Mouse (Mus musculus) intestine, postnatal 0 days (tissue): ENCODE data around the gene Prcc. TPM values are rescaled to one million over a fixed set of nuclear protein-coding genes. Genes with fewer than 3 reads are reported as not detected.
A peak's percentile ranks its signal among the peaks of the same experiment; 100 is the strongest.
"Not testable (repeated sequence)": the region's sequence is repeated elsewhere in the genome, so short reads cannot be mapped to it uniquely, and the experiment has no call there.

ENCODE experiments used
- ATAC-seq: fragments of 200-750 bp; cut with Nextera tagmentation; 2 replicates; pipeline ENCODE4 v1.8.0; 2017; ENCODE audit warnings: mild to moderate bottlenecking, moderate TSS enrichment, moderate library complexity
- H3K27ac ChIP-seq: fragments of 300-500 bp; sonication (generic); 2 replicates; pipeline ENCODE4 v1.5.1; 2014; ENCODE audit warnings: mild to moderate bottlenecking, low read depth, low read length, moderate library complexity
- H3K27me3 ChIP-seq: fragments of 300-500 bp; sonication (generic); replicated peaks from 2 replicates; pipeline ENCODE4 v1.6.1; 2014; ENCODE audit warnings: low read length, mixed read lengths; ENCODE audit not compliant: control insufficient read depth, insufficient read depth
- H3K36me3 ChIP-seq: fragments of 300-500 bp; sonication (generic); 2 replicates; pipeline ENCODE4 v1.6.1; 2014; ENCODE audit warnings: mild to moderate bottlenecking, moderate library complexity; ENCODE audit not compliant: control insufficient read depth, insufficient read depth
- H3K4me1 ChIP-seq: fragments of 300-500 bp; sonication (generic); replicated peaks from 2 replicates; pipeline ENCODE4 v1.6.1; 2014; ENCODE audit warnings: antibody characterized with exemption, low read length, mixed read lengths; ENCODE audit not compliant: control insufficient read depth, insufficient read depth
- H3K4me2 ChIP-seq: fragments of 300-500 bp; sonication (generic); replicated peaks from 2 replicates; pipeline ENCODE4 v1.6.1; 2014; ENCODE audit warnings: low read depth, mild to moderate bottlenecking, moderate library complexity
- H3K4me3 ChIP-seq: fragments of 300-500 bp; sonication (generic); 2 replicates; pipeline ENCODE4 v1.5.1; 2014; ENCODE audit warnings: low read depth, low read length
- H3K9ac ChIP-seq: fragments of 300-500 bp; sonication (generic); 2 replicates; pipeline ENCODE4 v1.6.1; 2014; ENCODE audit warnings: mild to moderate bottlenecking, low read depth, low read length
- H3K9me3 ChIP-seq: fragments of 300-500 bp; sonication (generic); 2 replicates; pipeline ENCODE4 v1.6.1; 2016; ENCODE audit warnings: mixed run types; ENCODE audit not compliant: control insufficient read depth
- CTCF ChIP-seq: sonication (generic); IDR thresholded peaks from 2 replicates; pipeline ENCODE4 v1.5.1; 2016; ENCODE audit warnings: low read depth, mild to moderate bottlenecking, control low read depth, antibody characterized with exemption, moderate library complexity
- WGBS: fragments of 180-500 bp; shearing (Covaris S2); extraction: QIAGEN DNeasy Blood & Tissue Kit; methylation state at CpG from one replicate; pipeline ENCODE4 v1.1.7; 2014; 5-methylcytosine and 5-hydroxymethylcytosine counted together
- polyA plus RNA-seq: library from polyadenylated mRNA; unstranded; fragments of >200 nt; fragmentation: Nextera tagmentation; extraction: Ambion mirVana; gene quantifications from 2 replicates; pipeline ENCODE4 v1.2.1, GENCODE M21; 2015

Gene Prcc
- polyA plus RNA-seq, 1 experiment from 2014 or later = 7.9 TPM

GRCm38 (mm10) chr3:87906981-87907857 lies 21.8 kb upstream of the Prcc start:
- peak; percentile 42 for ATAC-seq
- peaks cover 13% of the 10 kb centered on the region for H3K4me1 ChIP-seq
- no peak for TF ChIP-seq CTCF
- H3K4me2 ChIP-seq = peak overlapping the region; percentile 70
- no peaks in the 10 kb centered on the region for H3K36me3 ChIP-seq
- peak overlapping the region; percentile 80 for H3K4me3 ChIP-seq
- H3K27me3 ChIP-seq = no peaks in the 10 kb centered on the region
- WGBS = 0% methylated on average over 27 of the region's 27 CpGs
- H3K27ac ChIP-seq = peak overlapping the region; percentile 86
- H3K9ac ChIP-seq = peak overlapping the region; percentile 89
- H3K9me3 ChIP-seq = no peaks in the 10 kb centered on the region

- Histone ChIP-seq H3K9me3 (no peaks in the 10 kb centered on the region), H3K36me3 (no peaks in the 10 kb centered on the region), H3K27ac (peak overlapping the region; percentile 86), H3K4me1 (peaks cover 13% of the 10 kb centered on the region), H3K27me3 (no peaks in the 10 kb centered on the region), H3K4me3 (peak overlapping the region; percentile 80), H3K4me2 (peak overlapping the region; percentile 70), H3K9ac (peak overlapping the region; percentile 89)
- ATAC-seq = peak; percentile 11
- TF ChIP-seq CTCF = no peak
- under 1% methylated on average over 40 of the region's 47 CpGs for WGBS
Observed at GRCm38 (mm10) chr3:87906601-87906980, 21.2 kb upstream of the Prcc start.

GRCm38 (mm10) chr3:87905880-87906485 lies 20.6 kb upstream of the Prcc start, which contains the start of gene Hdgf:
TSS of gene Hdgf (plus strand) at chr3:87906321.
- Histone ChIP-seq H3K4me2 (peak within 1 kb of the TSS; percentile 70), H3K27me3 (no peaks in the 10 kb centered on the region), H3K4me1 (peaks cover 13% of the 10 kb centered on the region), H3K36me3 (no peaks in the 10 kb centered on the region), H3K4me3 (peak within 1 kb of the TSS; percentile 80), H3K9me3 (no peaks in the 10 kb centered on the region), H3K27ac (peak within 1 kb of the TSS; percentile 86), H3K9ac (peak within 1 kb of the TSS; percentile 89)
- under 1% methylated on average over 56 of the region's 57 CpGs for WGBS
- TF ChIP-seq CTCF = peak; percentile 58
- ATAC-seq = peak; percentile 88

- Histone ChIP-seq H3K4me1 (peaks cover 9% of the 10 kb centered on the region; the same call in 1 of the 2 replicates), H3K4me3 (no peak overlapping the region), H3K27ac (no peak overlapping the region), H3K9me3 (no peaks in the 10 kb centered on the region), H3K9ac (no peak overlapping the region), H3K4me2 (no peak overlapping the region), H3K36me3 (no peaks in the 10 kb centered on the region), H3K27me3 (no peaks in the 10 kb centered on the region)
- TF ChIP-seq CTCF = no peak
- ATAC-seq = no peak
- WGBS = 58% methylated on average over 5 of the region's 5 CpGs
Observed at GRCm38 (mm10) chr3:87903821-87904220, 18.4 kb upstream of the Prcc start.

- not testable (repeated sequence) for H3K27ac ChIP-seq, H3K27me3 ChIP-seq, H3K9me3 ChIP-seq, H3K36me3 ChIP-seq, H3K4me3 ChIP-seq, H3K9ac ChIP-seq, H3K4me1 ChIP-seq, H3K4me2 ChIP-seq, ATAC-seq
- WGBS = 89% methylated on average over 5 of the region's 6 CpGs
Observed at GRCm38 (mm10) chr3:87901959-87902358, 16.6 kb upstream of the Prcc start.

DNA sequence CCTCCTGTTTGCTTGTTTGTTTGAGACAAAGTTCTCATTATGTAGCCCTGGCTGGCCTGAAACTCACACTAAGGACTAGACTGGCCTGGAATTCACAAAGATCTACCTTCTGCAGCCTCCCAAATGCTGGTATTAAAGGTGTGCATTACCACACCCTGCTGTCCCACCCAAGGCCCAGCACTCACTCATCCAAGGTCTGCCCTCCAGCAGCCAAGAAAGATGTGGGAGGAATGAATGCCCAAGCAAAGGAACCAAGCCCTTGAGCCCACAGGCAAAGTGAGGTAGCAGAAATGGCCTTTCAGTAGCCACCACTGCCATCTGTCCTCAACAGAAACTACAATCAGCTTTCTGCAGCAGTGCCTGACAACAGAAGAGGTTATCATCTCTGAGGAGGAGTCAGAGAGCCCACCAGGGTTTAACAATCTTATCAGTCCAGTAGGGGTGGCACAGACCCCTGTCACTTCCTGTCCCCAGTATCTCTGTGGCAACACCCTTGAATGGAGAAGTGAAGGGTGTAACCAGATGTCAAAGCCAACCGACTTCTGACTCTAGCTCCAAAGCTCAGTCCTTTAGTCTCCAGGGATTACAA lies 15.7 kb upstream of the Prcc start:
- H3K36me3 ChIP-seq = no peaks in the 10 kb centered on the region
- H3K27me3 ChIP-seq = no peaks in the 10 kb centered on the region
- H3K4me2 ChIP-seq = no peak overlapping the region
- no peak for ATAC-seq
- no peak overlapping the region for H3K9ac ChIP-seq
- H3K4me1 ChIP-seq = no peaks in the 10 kb centered on the region
- no peak overlapping the region for H3K27ac ChIP-seq
- H3K4me3 ChIP-seq = no peak overlapping the region
- WGBS = 41% methylated on average over 1 of the region's 1 CpGs
- no peak for TF ChIP-seq CTCF
- H3K9me3 ChIP-seq = no peaks in the 10 kb centered on the region
